Mouse (Mus musculus) G1E-ER4 (cell line): ENCODE results near the gene Maml2. TPM values are rescaled to one million over a fixed set of nuclear protein-coding genes. Genes with fewer than 3 reads are reported as not detected.

Experiments used
- GATA1 ChIP-seq: IDR thresholded peaks from one replicate; pipeline ENCODE4 v1.8.0; 2012; ENCODE audit warnings: low read length, inconsistent platforms
- polyA plus RNA-seq: library from polyadenylated mRNA; stranded (reverse); fragments of >175 nt; gene quantifications from 2 replicates; pipeline ENCODE4 v1.2.3, GENCODE M21; 2012

Gene Maml2
- polyA plus RNA-seq, 1 experiment = 0.22 TPM

GRCm38 (mm10) chr9:13581184-13581583 is 283.4 kb downstream of the Maml2 start:
- no peak for TF ChIP-seq GATA1

GRCm38 (mm10) chr9:13583952-13584351 is 286.2 kb downstream of the Maml2 start:
- no peak for TF ChIP-seq GATA1

- no peak for TF ChIP-seq GATA1
Measured at GRCm38 (mm10) chr9:13584435-13584834, 286.7 kb downstream of the Maml2 start.

GRCm38 (mm10) chr9:13587085-13587933 is 289.6 kb downstream of the Maml2 start:
- no peak for TF ChIP-seq GATA1

- no peak for TF ChIP-seq GATA1
Measured at GRCm38 (mm10) chr9:13588786-13589185, 291.0 kb downstream of the Maml2 start.

GRCm38 (mm10) chr9:13592701-13593100 is 294.9 kb downstream of the Maml2 start:
- no peak for TF ChIP-seq GATA1

- no peak for TF ChIP-seq GATA1
Measured at GRCm38 (mm10) chr9:13597736-13598135, 300.0 kb downstream of the Maml2 start.

GRCm38 (mm10) chr9:13598596-13599333 is 301.0 kb downstream of the Maml2 start:
- no peak for TF ChIP-seq GATA1

GRCm38 (mm10) chr9:13599334-13599614 is 301.5 kb downstream of the Maml2 start:
- no peak for TF ChIP-seq GATA1

- no peak for TF ChIP-seq GATA1
Measured at GRCm38 (mm10) chr9:13599800-13600199, 302.0 kb downstream of the Maml2 start.

- no peak for TF ChIP-seq GATA1
Measured at GRCm38 (mm10) chr9:13601729-13602128, 304.0 kb downstream of the Maml2 start.

- TF ChIP-seq GATA1 = no peak
Measured at GRCm38 (mm10) chr9:13603533-13604143, 305.9 kb downstream of the Maml2 start.

- TF ChIP-seq GATA1 = no peak
Measured at GRCm38 (mm10) chr9:13607609-13608185, 309.9 kb downstream of the Maml2 start.

- TF ChIP-seq GATA1 = no peak
Measured at GRCm38 (mm10) chr9:13608532-13609071, 310.8 kb downstream of the Maml2 start.

GRCm38 (mm10) chr9:13611561-13611960 is 313.8 kb downstream of the Maml2 start:
- no peak for TF ChIP-seq GATA1

GRCm38 (mm10) chr9:13612371-13612770 is 314.6 kb downstream of the Maml2 start:
- TF ChIP-seq GATA1 = no peak
